Mouse (Mus musculus): Measurements from ENCODE around the gene Mrpl20. TPM values are rescaled to one million over a fixed set of nuclear protein-coding genes. Genes with fewer than 3 reads are reported as not detected.

Mrpl20 gene
- polyA plus RNA-seq, 1 experiment from 2014 or later: 133 TPM

DNA sequence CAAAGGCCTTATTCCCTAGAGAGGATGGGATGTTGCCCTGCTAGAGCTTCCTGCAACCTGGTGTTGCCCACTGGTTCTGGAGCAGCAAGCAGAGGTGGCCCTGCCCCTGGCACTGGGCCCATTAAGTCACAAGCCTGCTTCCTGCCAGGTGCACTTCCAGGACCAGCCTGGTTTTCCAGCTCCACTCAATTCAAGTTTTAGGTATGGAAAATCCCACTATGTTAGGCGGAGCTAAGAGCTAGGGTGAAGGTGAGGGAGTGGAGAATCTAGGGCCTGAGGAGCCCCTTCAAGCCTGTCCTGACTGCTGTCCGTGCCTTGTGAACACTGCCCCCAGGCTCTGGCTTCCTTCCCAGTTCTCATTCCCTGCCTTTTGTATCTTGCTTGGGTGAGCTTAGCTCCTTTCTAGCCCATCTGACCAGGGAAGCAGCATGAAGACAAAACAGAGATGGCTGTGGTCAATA is 49.3 kb downstream of the Mrpl20 start:
- Histone ChIP-seq H3K4me3 (ENCODE audit: low read length) (no peak overlapping the region), H3K4me1 (ENCODE audit: control insufficient read depth, insufficient read depth, low read length) (peaks cover 21% of the 10 kb centered on the region), H3K9me3 (replicated peaks; ENCODE audit: control insufficient read depth, low read length) (no peaks in the 10 kb centered on the region), H3K27me3 (ENCODE audit: control insufficient read depth, insufficient read depth, low read length) (no peaks in the 10 kb centered on the region), H3K27ac (ENCODE audit: low read length) (no peak overlapping the region), H3K36me3 (ENCODE audit: control insufficient read depth, insufficient read depth) (peaks cover 18% of the 10 kb centered on the region), H3K9ac (ENCODE audit: low read length) (no peak overlapping the region), H3K4me2 (ENCODE audit: low read depth, low read length) (no peak overlapping the region)
- ATAC-seq (replicated peaks; ENCODE audit: extremely low read depth, insufficient read depth, low FRiP score): no peak
- WGBS: 73% methylated on average over 2 of the region's 2 CpGs

DNA sequence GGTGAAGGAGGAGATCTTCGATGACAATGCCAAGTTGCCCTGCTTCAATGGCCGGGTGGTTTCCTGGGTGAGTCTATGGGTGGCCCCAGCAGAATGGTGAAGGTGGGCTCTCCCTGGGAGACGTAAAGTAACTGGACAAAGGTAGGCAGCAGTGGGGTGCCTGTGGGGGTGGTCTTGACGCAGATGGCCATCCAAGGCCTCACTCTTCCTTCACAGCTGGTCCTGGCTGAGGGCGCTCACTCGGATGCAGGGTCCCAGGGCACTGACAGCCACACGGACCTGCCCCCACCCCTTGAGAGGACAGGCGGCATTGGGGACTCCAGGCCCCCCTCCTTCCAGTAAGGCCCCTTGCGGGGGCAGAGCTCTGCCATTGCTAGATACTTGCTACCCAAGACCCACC is 50.7 kb downstream of the Mrpl20 start:
- no peaks in the 10 kb centered on the region for H3K27me3 ChIP-seq (ENCODE audit: control insufficient read depth, insufficient read depth, low read length)
- H3K4me2 ChIP-seq (ENCODE audit: low read depth, low read length): no peak overlapping the region
- H3K27ac ChIP-seq (ENCODE audit: low read length): no peak overlapping the region
- 92% methylated on average over 9 of the region's 9 CpGs for WGBS
- peaks cover 17% of the 10 kb centered on the region for H3K4me1 ChIP-seq (ENCODE audit: control insufficient read depth, insufficient read depth, low read length)
- no peaks in the 10 kb centered on the region for H3K9me3 ChIP-seq (replicated peaks; ENCODE audit: control insufficient read depth, low read length)
- H3K4me3 ChIP-seq (ENCODE audit: low read length): no peak overlapping the region
- peaks cover 21% of the 10 kb centered on the region for H3K36me3 ChIP-seq (ENCODE audit: control insufficient read depth, insufficient read depth)
- ATAC-seq (replicated peaks; ENCODE audit: extremely low read depth, insufficient read depth, low FRiP score): no peak
- H3K9ac ChIP-seq (ENCODE audit: low read length): no peak overlapping the region

- WGBS: 92% methylated on average over 12 of the region's 12 CpGs
- Histone ChIP-seq H3K27ac (ENCODE audit: low read length) (no peak overlapping the region), H3K4me1 (ENCODE audit: control insufficient read depth, insufficient read depth, low read length) (peaks cover 3% of the 10 kb centered on the region), H3K9me3 (replicated peaks; ENCODE audit: control insufficient read depth, low read length) (no peaks in the 10 kb centered on the region), H3K9ac (ENCODE audit: low read length) (no peak overlapping the region), H3K27me3 (ENCODE audit: control insufficient read depth, insufficient read depth, low read length) (no peaks in the 10 kb centered on the region), H3K36me3 (ENCODE audit: control insufficient read depth, insufficient read depth) (peaks cover 23% of the 10 kb centered on the region), H3K4me3 (ENCODE audit: low read length) (no peak overlapping the region), H3K4me2 (ENCODE audit: low read depth, low read length) (no peak overlapping the region)
- ATAC-seq (replicated peaks; ENCODE audit: extremely low read depth, insufficient read depth, low FRiP score): no peak
Measured at GRCm38 (mm10) chr4:155854991-155855390, 52.3 kb downstream of the Mrpl20 start.

DNA sequence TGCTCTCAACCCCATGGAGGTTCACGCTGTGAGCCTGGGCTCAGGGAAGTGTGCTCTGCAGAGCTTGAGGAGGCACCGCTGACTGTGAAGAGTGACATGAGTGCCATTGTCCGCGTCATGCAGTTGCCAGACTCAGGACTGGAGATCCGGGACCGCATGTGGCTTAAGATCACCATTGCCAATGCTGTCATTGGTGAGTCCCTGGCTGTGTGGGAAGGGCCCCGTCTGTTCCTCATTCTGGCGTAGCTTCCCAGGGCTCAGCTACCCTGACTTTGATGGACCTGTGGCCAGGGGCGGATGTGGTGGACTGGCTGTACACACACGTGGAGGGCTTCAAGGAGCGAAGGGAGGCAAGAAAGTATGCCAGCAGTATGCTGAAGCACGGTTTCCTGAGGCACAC is 53.4 kb downstream of the Mrpl20 start:
- Histone ChIP-seq H3K9me3 (replicated peaks; ENCODE audit: control insufficient read depth, low read length) (no peaks in the 10 kb centered on the region), H3K27ac (ENCODE audit: low read length) (no peak overlapping the region), H3K4me2 (ENCODE audit: low read depth, low read length) (no peak overlapping the region), H3K4me1 (ENCODE audit: control insufficient read depth, insufficient read depth, low read length) (peaks cover 3% of the 10 kb centered on the region), H3K9ac (ENCODE audit: low read length) (no peak overlapping the region), H3K27me3 (ENCODE audit: control insufficient read depth, insufficient read depth, low read length) (no peaks in the 10 kb centered on the region), H3K4me3 (ENCODE audit: low read length) (no peak overlapping the region), H3K36me3 (ENCODE audit: control insufficient read depth, insufficient read depth) (peaks cover 23% of the 10 kb centered on the region)
- WGBS: 89% methylated on average over 12 of the region's 12 CpGs
- ATAC-seq (replicated peaks; ENCODE audit: extremely low read depth, insufficient read depth, low FRiP score): no peak

DNA sequence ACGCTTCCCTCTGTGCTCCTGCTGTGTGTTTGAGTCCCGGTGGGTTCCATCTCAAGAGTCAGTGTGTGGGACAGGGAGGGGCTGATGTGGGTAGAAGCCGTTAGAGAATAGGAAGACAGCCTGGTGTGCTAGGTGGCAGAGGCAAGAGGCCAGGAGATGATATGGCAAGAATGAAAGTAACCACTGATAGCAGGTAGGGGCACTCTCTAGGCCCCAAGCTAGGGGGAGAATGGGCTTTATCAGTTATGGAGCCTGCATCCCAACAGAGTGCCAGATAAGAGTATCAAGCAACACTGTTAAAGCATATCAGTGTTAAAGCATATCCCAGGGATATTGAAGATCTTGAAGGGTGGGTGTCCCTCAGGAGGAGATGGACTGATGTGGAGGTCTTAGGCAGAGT is 54.2 kb downstream of the Mrpl20 start:
- 72% methylated on average over 3 of the region's 3 CpGs for WGBS
- H3K4me3 ChIP-seq (ENCODE audit: low read length): no peak overlapping the region
- no peak overlapping the region for H3K4me2 ChIP-seq (ENCODE audit: low read depth, low read length)
- no peaks in the 10 kb centered on the region for H3K27me3 ChIP-seq (ENCODE audit: control insufficient read depth, insufficient read depth, low read length)
- no peak for ATAC-seq (replicated peaks; ENCODE audit: extremely low read depth, insufficient read depth, low FRiP score)
- H3K9me3 ChIP-seq (replicated peaks; ENCODE audit: control insufficient read depth, low read length): no peaks in the 10 kb centered on the region
- no peak overlapping the region for H3K27ac ChIP-seq (ENCODE audit: low read length)
- no peak overlapping the region for H3K9ac ChIP-seq (ENCODE audit: low read length)
- H3K4me1 ChIP-seq (ENCODE audit: control insufficient read depth, insufficient read depth, low read length): peaks cover under 1% of the 10 kb centered on the region
- H3K36me3 ChIP-seq (ENCODE audit: control insufficient read depth, insufficient read depth): peaks cover 23% of the 10 kb centered on the region

- Histone ChIP-seq H3K36me3 (ENCODE audit: control insufficient read depth, insufficient read depth) (peaks cover 22% of the 10 kb centered on the region), H3K9me3 (replicated peaks; ENCODE audit: control insufficient read depth, low read length) (no peaks in the 10 kb centered on the region), H3K27ac (ENCODE audit: low read length) (no peak overlapping the region), H3K4me3 (ENCODE audit: low read length) (no peak overlapping the region), H3K4me2 (ENCODE audit: low read depth, low read length) (no peak overlapping the region), H3K9ac (ENCODE audit: low read length) (no peak overlapping the region), H3K4me1 (ENCODE audit: control insufficient read depth, insufficient read depth, low read length) (no peaks in the 10 kb centered on the region), H3K27me3 (ENCODE audit: control insufficient read depth, insufficient read depth, low read length) (no peaks in the 10 kb centered on the region)
- peak; percentile 42; the same call in 1 of the 2 replicates for ATAC-seq (replicated peaks; ENCODE audit: extremely low read depth, insufficient read depth, low FRiP score)
- WGBS: 13% methylated on average over 13 of the region's 13 CpGs
Measured at GRCm38 (mm10) chr4:155859318-155859717, 56.6 kb downstream of the Mrpl20 start.

Small RNA genes within 50 kb of the gene (microRNA-seq; reads per million reads assigned to microRNA genes)
- gene Gm27743: not detected

Other genes with a start within 250 kb of the Mrpl20 start
- 52.4 and 52.8 TPM in 2 replicates for gene Nadk, start 240.5 kb upstream of the Mrpl20 start, polyA plus RNA-seq (2015; fragmentation: Nextera tagmentation; extraction: Ambion mirVana)
- 5.7 and 5.8 TPM in 2 replicates for gene Slc35e2, start 201.5 kb upstream of the Mrpl20 start, polyA plus RNA-seq (2015; fragmentation: Nextera tagmentation; extraction: Ambion mirVana)
- 38.3 and 44.8 TPM in 2 replicates for gene Cdk11b, start 178.0 kb upstream of the Mrpl20 start, polyA plus RNA-seq (2015; fragmentation: Nextera tagmentation; extraction: Ambion mirVana)
- gene Gm10563, start 157.5 kb upstream of the Mrpl20 start, polyA plus RNA-seq (2015; fragmentation: Nextera tagmentation; extraction: Ambion mirVana): not detected in 2 replicates
- 56.6 and 63.4 TPM in 2 replicates for gene Mmp23, start 149.5 kb upstream of the Mrpl20 start, polyA plus RNA-seq (2015; fragmentation: Nextera tagmentation; extraction: Ambion mirVana)
- 18.2 and 19.6 TPM in 2 replicates for gene Mib2, start 133.7 kb upstream of the Mrpl20 start, polyA plus RNA-seq (2015; fragmentation: Nextera tagmentation; extraction: Ambion mirVana)
- 1.1 and 1.4 TPM in 2 replicates for gene Fndc10, start 108.5 kb upstream of the Mrpl20 start, polyA plus RNA-seq (2015; fragmentation: Nextera tagmentation; extraction: Ambion mirVana)
- gene Ssu72, start 98.1 kb upstream of the Mrpl20 start, polyA plus RNA-seq (2015; fragmentation: Nextera tagmentation; extraction: Ambion mirVana): 106 and 111 TPM in 2 replicates
- 0.54 and 0.59 TPM in 2 replicates for gene Tmem240, start 68.1 kb upstream of the Mrpl20 start, polyA plus RNA-seq (2015; fragmentation: Nextera tagmentation; extraction: Ambion mirVana)
- 123 TPM in 2 replicates for gene Atad3a, start 41.8 kb upstream of the Mrpl20 start, polyA plus RNA-seq (2015; fragmentation: Nextera tagmentation; extraction: Ambion mirVana)
- 8.3 and 8.7 TPM in 2 replicates for gene Vwa1, start 28.2 kb upstream of the Mrpl20 start, polyA plus RNA-seq (2015; fragmentation: Nextera tagmentation; extraction: Ambion mirVana)
- 1.4 and 1.8 TPM in 2 replicates for gene Tmem88b, start 17.0 kb upstream of the Mrpl20 start, polyA plus RNA-seq (2015; fragmentation: Nextera tagmentation; extraction: Ambion mirVana)
- gene Ankrd65, start 12.4 kb upstream of the Mrpl20 start, polyA plus RNA-seq (2015; fragmentation: Nextera tagmentation; extraction: Ambion mirVana): 0.30 TPM in 1 of 2 replicates, not detected in the other
- gene Ccnl2, start 9.6 kb downstream of the Mrpl20 start, polyA plus RNA-seq (2015; fragmentation: Nextera tagmentation; extraction: Ambion mirVana): 126 and 129 TPM in 2 replicates
- 124 and 132 TPM in 2 replicates for gene Aurkaip1, start 28.4 kb downstream of the Mrpl20 start, polyA plus RNA-seq (2015; fragmentation: Nextera tagmentation; extraction: Ambion mirVana)
- gene Mxra8, start 36.8 kb downstream of the Mrpl20 start, polyA plus RNA-seq (2015; fragmentation: Nextera tagmentation; extraction: Ambion mirVana): 77.8 and 86.8 TPM in 2 replicates
- 3.5 TPM in 2 replicates for gene Dvl1, start 44.5 kb downstream of the Mrpl20 start, polyA plus RNA-seq (2015; fragmentation: Nextera tagmentation; extraction: Ambion mirVana)
- gene Tas1r3, start 60.5 kb downstream of the Mrpl20 start, polyA plus RNA-seq (2015; fragmentation: Nextera tagmentation; extraction: Ambion mirVana): 0.18 and 0.26 TPM in 2 replicates
- gene Cptp, start 66.6 kb downstream of the Mrpl20 start, polyA plus RNA-seq (2015; fragmentation: Nextera tagmentation; extraction: Ambion mirVana): 9.3 and 9.5 TPM in 2 replicates
- 40.5 and 41.8 TPM in 2 replicates for gene Ints11, start 66.7 kb downstream of the Mrpl20 start, polyA plus RNA-seq (2015; fragmentation: Nextera tagmentation; extraction: Ambion mirVana)
- 32.5 and 34.3 TPM in 2 replicates for gene Pusl1, start 88.9 kb downstream of the Mrpl20 start, polyA plus RNA-seq (2015; fragmentation: Nextera tagmentation; extraction: Ambion mirVana)
- gene Acap3, start 88.9 kb downstream of the Mrpl20 start, polyA plus RNA-seq (2015; fragmentation: Nextera tagmentation; extraction: Ambion mirVana): 10.1 and 11.6 TPM in 2 replicates
- gene Ube2j2, start 141.0 kb downstream of the Mrpl20 start, polyA plus RNA-seq (2015; fragmentation: Nextera tagmentation; extraction: Ambion mirVana): 74.9 and 80.1 TPM in 2 replicates
- 23.1 and 28.9 TPM in 2 replicates for gene C1qtnf12, start 159.4 kb downstream of the Mrpl20 start, polyA plus RNA-seq (2015; fragmentation: Nextera tagmentation; extraction: Ambion mirVana)
- 8.6 and 9.1 TPM in 2 replicates for gene B3galt6, start 189.8 kb downstream of the Mrpl20 start, polyA plus RNA-seq (2015; fragmentation: Nextera tagmentation; extraction: Ambion mirVana)
- 122 and 128 TPM in 2 replicates for gene Sdf4, start 190.0 kb downstream of the Mrpl20 start, polyA plus RNA-seq (2015; fragmentation: Nextera tagmentation; extraction: Ambion mirVana)
- 0.95 and 1.5 TPM in 2 replicates for gene Tnfrsf4, start 211.0 kb downstream of the Mrpl20 start, polyA plus RNA-seq (2015; fragmentation: Nextera tagmentation; extraction: Ambion mirVana)
- 2.3 and 2.6 TPM in 2 replicates for gene Tnfrsf18, start 223.3 kb downstream of the Mrpl20 start, polyA plus RNA-seq (2015; fragmentation: Nextera tagmentation; extraction: Ambion mirVana)